Mouse (Mus musculus) cortical plate, adult 2 months (tissue): ENCODE results near the gene Cyp2d40.
"Not testable (repeated sequence)": the region's sequence is repeated elsewhere in the genome, so short reads cannot be mapped to it uniquely, and the experiment has no call there.

ENCODE experiments used
- CTCF ChIP-seq: fragments of 200-500 bp; IDR thresholded peaks from 2 replicates; pipeline ENCODE4 v1.5.1; 2011; ENCODE audit warnings: mild to moderate bottlenecking, control low read depth, low read length; ENCODE audit not compliant: insufficient read depth; ENCODE audit errors: extremely low read depth
- POLR2A ChIP-seq: fragments of 200-500 bp; IDR thresholded peaks from 2 replicates; pipeline ENCODE4 v1.6.1; 2011; ENCODE audit warnings: mild to moderate bottlenecking, low read length, control low read depth; ENCODE audit not compliant: insufficient read depth; ENCODE audit errors: extremely low read depth

- not testable (repeated sequence) for TF ChIP-seq CTCF, POLR2A
Measured at GRCm38 (mm10) chr15:82733331-82733925, 30.6 kb downstream of the Cyp2d40 start.
